Mouse (Mus musculus) megakaryocyte, embryonic 14.5 days (primary cell): ENCODE measurements around the gene Bpifb3. TPM values are rescaled to one million over a fixed set of nuclear protein-coding genes. Genes with fewer than 3 reads are reported as not detected.

ENCODE experiments used
- H3K27me3 ChIP-seq: replicated peaks from 2 replicates; pipeline ENCODE3; 2012; ENCODE audit warnings: inconsistent platforms
- H3K36me3 ChIP-seq: replicated peaks from 2 replicates; pipeline ENCODE3; 2012; ENCODE audit warnings: low read length, inconsistent platforms, mixed read lengths
- H3K4me1 ChIP-seq: 2 replicates; pipeline ENCODE4 v1.6.1; 2012; ENCODE audit warnings: inconsistent platforms
- H3K4me3 ChIP-seq: replicated peaks from 2 replicates; pipeline ENCODE3; 2012; ENCODE audit warnings: moderate library complexity, mild to moderate bottlenecking, inconsistent platforms
- H3K9me3 ChIP-seq: 2 replicates; pipeline ENCODE4 v1.6.1; 2012; ENCODE audit warnings: inconsistent platforms
- FLI1 ChIP-seq: IDR thresholded peaks from 2 replicates; pipeline ENCODE4 v1.6.1; 2012; ENCODE audit warnings: low read length, inconsistent platforms, mixed read lengths
- GATA1 ChIP-seq: IDR thresholded peaks from 3 replicates; pipeline ENCODE4 v1.6.1; 2012; ENCODE audit warnings: mixed read lengths, low read length, inconsistent platforms, borderline replicate concordance
- polyA plus RNA-seq: library from polyadenylated mRNA; stranded (reverse); fragments of >175 nt; gene quantifications from 2 replicates; pipeline ENCODE4 v1.2.3, GENCODE M21; 2012; ENCODE audit warnings: low replicate concordance; ENCODE audit not compliant: insufficient read depth

Bpifb3 gene
- polyA plus RNA-seq, 1 experiment = not detected

- TF ChIP-seq FLI1 (no peak), GATA1 (no peak)
- no peaks in the 10 kb centered on the region for H3K36me3 ChIP-seq
- H3K4me1 ChIP-seq = no peaks in the 10 kb centered on the region
- H3K4me3 ChIP-seq = no peak within 1 kb of the TSS
- no peaks in the 10 kb centered on the region for H3K9me3 ChIP-seq
- H3K27me3 ChIP-seq = peaks cover 8% of the 10 kb centered on the region
These were observed 56.6 kb downstream of the Bpifb3 start, which contains the start of gene Bpifa6 for GRCm38 (mm10) chr2:153974582-153974981. Gene Bpifa6, plus strand, starts transcription at chr2:153974945.

Other genes with a start within 250 kb of the Bpifb3 start
- gene Dnmt3c, start 221.6 kb upstream of the Bpifb3 start, polyA plus RNA-seq = 0.18 TPM in 1 of 2 replicates, not detected in the other
- 4.1 TPM in 1 of 2 replicates, not detected in the other for gene Mapre1, start 177.0 kb upstream of the Bpifb3 start, polyA plus RNA-seq
- gene Efcab8, start 138.3 kb upstream of the Bpifb3 start, polyA plus RNA-seq = 1.1 TPM in 1 of 2 replicates, not detected in the other
- gene Sun5, start 47.1 kb upstream of the Bpifb3 start, polyA plus RNA-seq = not detected in 2 replicates
- 0.37 TPM in 1 of 2 replicates, not detected in the other for gene Bpifb2, start 43.2 kb upstream of the Bpifb3 start, polyA plus RNA-seq
- not detected in 2 replicates for gene Bpifb6, start 17.8 kb upstream of the Bpifb3 start, polyA plus RNA-seq
- gene Bpifb4, start 20.0 kb downstream of the Bpifb3 start, polyA plus RNA-seq = not detected in 2 replicates
- not detected in 2 replicates for gene Bpifa6, start 56.7 kb downstream of the Bpifb3 start, polyA plus RNA-seq
- gene Bpifa2, start 90.0 kb downstream of the Bpifb3 start, polyA plus RNA-seq = not detected in 2 replicates
- gene Bpifa3, start 212.1 kb downstream of the Bpifb3 start, polyA plus RNA-seq = not detected in 2 replicates
- gene Bpifa1, start 224.7 kb downstream of the Bpifb3 start, polyA plus RNA-seq = not detected in 2 replicates
- not detected in 2 replicates for gene Bpifa5, start 244.4 kb downstream of the Bpifb3 start, polyA plus RNA-seq